Mouse (Mus musculus) liver, postnatal 0 days (tissue): ENCODE data around the gene 6330409D20Rik. TPM values are rescaled to one million over a fixed set of nuclear protein-coding genes. Genes with fewer than 3 reads are reported as not detected.

Source experiments
- ATAC-seq: fragments of 200-750 bp; cut with Nextera tagmentation; 2 replicates; pipeline ENCODE4 v1.8.0; 2017; ENCODE audit warnings: mild to moderate bottlenecking, moderate library complexity
- DNase-seq: peaks from one replicate; pipeline ENCODE4 v3.0.0-alpha.2; 2016
- H3K27ac ChIP-seq: fragments of 300-500 bp; sonication (generic); 2 replicates; pipeline ENCODE4 v1.5.1; 2014; ENCODE audit warnings: antibody characterized with exemption, moderate library complexity, mild to moderate bottlenecking, low read depth
- H3K27me3 ChIP-seq: fragments of 300-500 bp; sonication (generic); 2 replicates; pipeline ENCODE4 v1.6.1; 2014; ENCODE audit warnings: low read length, control low read depth, mixed read lengths; ENCODE audit not compliant: insufficient read depth
- H3K36me3 ChIP-seq: fragments of 300-500 bp; sonication (generic); replicated peaks from 2 replicates; pipeline ENCODE4 v1.6.1; 2014; ENCODE audit warnings: mild to moderate bottlenecking, control low read depth, low read length, moderate library complexity, mixed read lengths; ENCODE audit not compliant: insufficient read depth
- H3K4me1 ChIP-seq: fragments of 300-500 bp; sonication (generic); 2 replicates; pipeline ENCODE4 v1.6.1; 2014; ENCODE audit warnings: antibody characterized with exemption, mild to moderate bottlenecking, control low read depth; ENCODE audit not compliant: insufficient read depth
- H3K4me2 ChIP-seq: fragments of 300-500 bp; sonication (generic); 2 replicates; pipeline ENCODE4 v1.6.1; 2014; ENCODE audit warnings: low read depth, mild to moderate bottlenecking, low read length, moderate library complexity, mixed read lengths
- H3K4me3 ChIP-seq: fragments of 300-500 bp; sonication (generic); 2 replicates; pipeline ENCODE4 v1.5.1; 2014; ENCODE audit warnings: low read depth, low read length
- H3K9ac ChIP-seq: fragments of 300-500 bp; sonication (generic); replicated peaks from 2 replicates; pipeline ENCODE4 v1.6.1; 2014; ENCODE audit warnings: mild to moderate bottlenecking, moderate library complexity
- H3K9me3 ChIP-seq: fragments of 300-500 bp; sonication (generic); 2 replicates; pipeline ENCODE4 v1.6.1; 2016; ENCODE audit warnings: mild to moderate bottlenecking, control low read depth, low read length, mixed read lengths
- CTCF ChIP-seq: sonication (generic); IDR thresholded peaks from 2 replicates; pipeline ENCODE4 v1.5.1; 2016; ENCODE audit warnings: antibody characterized with exemption, low read depth
- EP300 ChIP-seq: IDR thresholded peaks from 2 replicates; pipeline ENCODE4 v1.6.1; 2016; ENCODE audit warnings: antibody characterized with exemption, low read depth, mild to moderate bottlenecking
- WGBS: fragments of 180-500 bp; shearing (Covaris S2); extraction: QIAGEN DNeasy Blood & Tissue Kit; methylation state at CpG from one replicate; pipeline ENCODE4 v1.1.7; 2014; ENCODE audit not compliant: insufficient replicate concordance; 5-methylcytosine and 5-hydroxymethylcytosine counted together
- polyA plus RNA-seq: library from polyadenylated mRNA; unstranded; fragments of >200 nt; fragmentation: Nextera tagmentation; extraction: Ambion mirVana; gene quantifications from 2 replicates; pipeline ENCODE4 v1.2.1, GENCODE M21; 2015

The 6330409D20Rik gene
- polyA plus RNA-seq, 1 experiment from 2014 or later = not detected

DNA sequence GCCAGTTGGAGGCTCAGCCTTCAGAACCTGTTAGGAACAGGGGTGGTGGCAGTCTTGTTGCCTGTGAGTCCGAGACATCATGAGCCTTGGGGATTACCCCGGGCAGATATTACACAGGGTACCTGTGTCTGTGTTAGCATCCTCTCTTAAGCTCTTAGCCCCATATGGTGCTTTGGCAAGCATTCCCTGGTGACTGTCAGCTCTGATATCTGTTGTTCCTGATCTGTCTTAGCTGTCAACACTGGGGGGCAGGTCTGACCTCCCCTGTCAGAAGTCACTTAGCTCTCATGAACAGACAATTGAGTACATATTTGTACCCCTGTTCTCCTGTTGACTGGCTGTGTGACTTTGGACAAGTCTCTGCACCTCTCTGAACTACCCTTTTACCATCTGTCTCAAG lies 18.2 kb upstream of the 6330409D20Rik start:
- 79% methylated on average over 2 of the region's 2 CpGs for WGBS
- Histone ChIP-seq H3K4me2 (no peak overlapping the region), H3K27me3 (no peaks in the 10 kb centered on the region), H3K36me3 (peaks cover 19% of the 10 kb centered on the region), H3K4me3 (no peak overlapping the region), H3K27ac (no peak overlapping the region), H3K4me1 (no peaks in the 10 kb centered on the region; the same call in 1 of the 2 replicates), H3K9ac (no peak overlapping the region), H3K9me3 (no peaks in the 10 kb centered on the region)
- no peak for DNase-seq
- TF ChIP-seq CTCF (no peak), EP300 (no peak)
- ATAC-seq = no peak

DNA sequence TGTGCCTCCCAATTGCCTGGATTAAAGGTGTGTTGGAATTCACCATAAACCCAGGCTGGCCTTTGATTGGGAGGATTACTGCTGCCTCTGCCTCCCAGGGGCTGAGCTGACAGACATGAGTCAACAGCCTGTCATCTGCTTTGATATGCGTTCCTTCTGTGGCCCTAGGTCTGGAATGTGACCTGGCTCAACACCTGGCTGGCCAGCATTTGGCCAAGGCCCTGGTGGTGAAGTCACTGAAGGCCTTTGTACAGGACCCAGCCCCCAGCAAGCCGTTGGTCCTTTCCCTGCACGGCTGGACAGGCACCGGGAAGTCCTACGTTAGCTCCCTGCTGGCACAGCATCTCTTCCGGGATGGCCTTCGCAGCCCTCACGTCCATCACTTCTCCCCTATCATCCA lies 17.7 kb upstream of the 6330409D20Rik start:
- Histone ChIP-seq H3K27me3 (no peaks in the 10 kb centered on the region), H3K4me1 (no peaks in the 10 kb centered on the region; the same call in 1 of the 2 replicates), H3K9me3 (no peaks in the 10 kb centered on the region), H3K9ac (no peak overlapping the region), H3K36me3 (peaks cover 21% of the 10 kb centered on the region), H3K27ac (no peak overlapping the region; the same call in 1 of the 2 replicates), H3K4me2 (no peak overlapping the region), H3K4me3 (no peak overlapping the region)
- ATAC-seq = peak; percentile 40
- 69% methylated on average over 8 of the region's 8 CpGs for WGBS
- DNase-seq = peak; percentile 53
- TF ChIP-seq CTCF = no peak
- TF ChIP-seq EP300 = no peak

DNA sequence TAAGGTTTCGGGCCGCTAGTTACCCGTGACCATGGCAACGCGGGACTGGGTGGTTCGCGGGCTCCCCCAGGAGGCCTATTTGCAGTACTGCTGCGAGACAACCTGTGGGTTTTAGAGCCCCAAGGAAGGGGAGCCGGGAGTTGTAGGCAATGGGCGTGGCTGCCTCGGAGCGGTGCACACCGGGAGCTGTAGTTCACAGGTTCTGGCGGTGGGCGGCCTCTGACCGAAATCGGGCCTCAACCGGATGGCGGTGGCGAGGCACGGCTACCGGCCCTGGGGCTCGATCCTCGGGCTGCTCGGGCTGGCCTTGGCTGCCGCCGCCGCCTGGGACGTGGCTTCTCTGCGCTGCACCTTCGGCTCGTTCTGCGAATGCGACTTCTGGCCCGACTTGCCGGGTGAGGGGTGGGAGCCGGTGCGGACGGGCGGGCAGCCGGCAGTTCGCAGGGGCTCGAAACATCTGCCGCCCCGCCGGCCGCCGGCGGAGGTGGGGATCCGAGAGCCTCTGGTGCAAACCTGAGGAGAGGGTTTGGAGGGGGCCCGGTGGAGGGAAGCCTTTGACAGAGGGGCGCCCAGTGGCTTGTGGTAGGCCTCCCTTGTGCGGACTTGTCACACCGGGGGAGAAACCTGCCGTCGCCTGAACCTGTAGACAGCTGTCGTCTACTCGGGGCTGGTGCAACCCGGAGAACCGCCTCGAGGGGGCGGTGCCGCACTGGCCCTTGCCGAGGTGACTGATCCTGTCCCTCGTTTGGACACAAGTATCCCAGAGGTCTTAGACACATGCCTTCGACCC lies 16.4 kb upstream of the 6330409D20Rik start, which contains the start of gene Tor2a:
Gene Tor2a (plus strand): TSS at position 179 of the 790 bp plus-strand sequence.
- Histone ChIP-seq H3K27ac (peak within 1 kb of the TSS; percentile 91), H3K9ac (peak within 1 kb of the TSS; percentile 84), H3K4me3 (peak within 1 kb of the TSS; percentile 64), H3K9me3 (no peaks in the 10 kb centered on the region), H3K36me3 (peaks cover 33% of the 10 kb centered on the region), H3K4me1 (no peaks in the 10 kb centered on the region; the same call in 1 of the 2 replicates), H3K4me2 (peak within 1 kb of the TSS; percentile 89), H3K27me3 (no peaks in the 10 kb centered on the region)
- peak; percentile 96 for TF ChIP-seq CTCF
- no peak for TF ChIP-seq EP300
- under 1% methylated on average over 64 of the region's 66 CpGs for WGBS
- DNase-seq (peak; percentile 96), ATAC-seq (peak; percentile 93)

DNA sequence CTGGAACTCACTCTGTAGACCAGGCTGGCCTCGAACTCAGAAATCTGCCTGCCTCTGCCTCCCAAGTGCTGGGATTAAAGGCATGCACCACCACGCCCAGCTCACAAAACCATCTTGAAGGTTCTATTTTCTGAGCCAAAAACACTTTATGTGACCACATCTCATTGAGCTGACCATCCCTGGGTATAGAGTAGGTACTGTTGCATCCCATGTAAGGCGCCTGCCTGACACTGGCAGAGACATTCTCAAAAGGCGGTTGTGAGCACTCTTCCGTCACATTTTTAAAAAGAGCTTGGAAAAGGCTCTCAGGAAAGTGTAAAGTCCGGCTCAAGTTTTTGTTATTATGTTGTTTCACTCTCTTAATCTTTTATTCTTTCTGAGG lies 15.8 kb upstream of the 6330409D20Rik start:
- WGBS = 33% methylated on average over 6 of the region's 6 CpGs
- no peak overlapping the region for H3K27ac ChIP-seq
- H3K27me3 ChIP-seq = no peaks in the 10 kb centered on the region
- H3K4me1 ChIP-seq = no peaks in the 10 kb centered on the region; the same call in 1 of the 2 replicates
- no peak for DNase-seq
- H3K4me2 ChIP-seq = peak overlapping the region; percentile 89
- H3K9ac ChIP-seq = no peak overlapping the region
- no peak overlapping the region for H3K4me3 ChIP-seq
- TF ChIP-seq CTCF (no peak), EP300 (no peak)
- peaks cover 38% of the 10 kb centered on the region for H3K36me3 ChIP-seq
- no peaks in the 10 kb centered on the region for H3K9me3 ChIP-seq
- ATAC-seq = no peak

- Histone ChIP-seq H3K4me2 (peak overlapping the region; percentile 63), H3K27me3 (no peaks in the 10 kb centered on the region), H3K4me1 (no peaks in the 10 kb centered on the region; the same call in 1 of the 2 replicates), H3K9ac (no peak overlapping the region), H3K36me3 (peaks cover 42% of the 10 kb centered on the region), H3K9me3 (no peaks in the 10 kb centered on the region), H3K27ac (no peak overlapping the region), H3K4me3 (peak overlapping the region; percentile 31; the same call in 1 of the 2 replicates)
- DNase-seq (peak; percentile 66), ATAC-seq (peak; percentile 41)
- TF ChIP-seq EP300 (no peak), CTCF (peak; percentile 48)
- WGBS = 64% methylated on average over 10 of the region's 10 CpGs
Observed at GRCm38 (mm10) chr2:32752181-32752580, 11.4 kb upstream of the 6330409D20Rik start.

DNA sequence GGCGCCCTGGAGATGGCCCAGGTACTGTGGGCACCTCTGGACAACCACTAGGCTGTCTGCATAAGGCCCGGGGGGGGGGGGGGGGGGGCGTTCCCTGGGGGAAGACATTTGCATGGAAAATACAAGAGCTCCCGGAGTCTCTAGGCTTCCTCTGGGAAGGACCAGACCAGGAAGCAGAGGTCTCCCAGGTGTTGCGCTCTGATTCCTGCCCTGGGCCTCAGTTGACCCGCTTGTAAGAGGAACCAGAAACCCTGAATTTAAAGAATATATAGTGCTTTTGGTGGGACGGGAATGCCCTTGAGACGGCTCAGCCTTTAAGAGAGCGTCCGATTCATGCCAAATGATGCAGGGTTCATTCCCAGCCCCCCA lies 10.8 kb upstream of the 6330409D20Rik start:
- peak; percentile 22; the same call in 1 of the 2 replicates for ATAC-seq
- H3K9me3 ChIP-seq = no peaks in the 10 kb centered on the region
- peaks cover 47% of the 10 kb centered on the region for H3K36me3 ChIP-seq
- peak overlapping the region; percentile 63 for H3K4me2 ChIP-seq
- 59% methylated on average over 9 of the region's 10 CpGs for WGBS
- no peak overlapping the region for H3K9ac ChIP-seq
- H3K27me3 ChIP-seq = no peaks in the 10 kb centered on the region
- DNase-seq = no peak
- H3K27ac ChIP-seq = peak overlapping the region; percentile 70; the same call in 1 of the 2 replicates
- no peak for TF ChIP-seq CTCF
- TF ChIP-seq EP300 = no peak
- H3K4me1 ChIP-seq = no peaks in the 10 kb centered on the region; the same call in 1 of the 2 replicates
- peak overlapping the region; percentile 31 for H3K4me3 ChIP-seq
